ENCODE assay signal across 19 mouse cellular contexts in the genomic region with DNA sequence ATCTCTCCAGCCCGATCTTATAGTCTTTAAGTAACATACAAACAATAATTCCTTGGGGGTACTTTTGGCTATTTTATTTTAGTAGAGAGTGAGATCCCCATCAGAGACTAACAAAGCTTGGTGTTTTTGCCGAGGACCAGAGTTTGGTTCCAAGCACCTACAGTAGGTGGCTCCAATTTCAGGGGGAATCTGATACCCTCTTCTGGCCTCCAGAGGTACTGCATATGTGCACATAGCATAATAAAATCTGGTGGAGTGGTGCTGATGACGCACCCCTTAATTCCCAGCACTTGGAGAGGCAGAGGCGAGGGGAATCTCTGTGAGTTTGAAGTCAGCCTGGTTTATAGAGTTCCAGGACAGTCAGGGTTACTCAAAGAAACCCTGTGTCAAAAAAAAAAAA. TPM values are rescaled to one million over a fixed set of nuclear protein-coding genes. Genes with fewer than 3 reads are reported as not detected.
DNase-seq lines count a peak whose midpoint lies in the region; ATAC-seq and TF ChIP-seq lines count a peak whose summit lies in the region.
"Had no signal": no experiment of that assay in that cellular context is flagged by ENCODE, and none has a peak within 500 bp of the region (broad histone marks: within the 10 kb centered on the region; RNA-seq: fewer than 3 reads in every experiment).

No protein-coding gene starts in this region.

- H3K9me3 ChIP-seq in forebrain, postnatal 0 days (ENCODE audit: low read length) = no peaks in the 10 kb centered on the region
- no peaks in the 10 kb centered on the region for H3K9me3 ChIP-seq in forebrain, embryonic 11.5 days (ENCODE audit: control insufficient read depth, low read length)
- no peaks in the 10 kb centered on the region for H3K9me3 ChIP-seq in liver, postnatal 0 days (ENCODE audit: low read length)
- no peaks in the 10 kb centered on the region for H3K9me3 ChIP-seq in liver, embryonic 12.5 days (replicated peaks)
- H3K9me3 ChIP-seq in ES-E14 (ENCODE audit: control insufficient read depth, insufficient read depth, low read depth, low read length) = no peaks in the 10 kb centered on the region
- H3K9me3 ChIP-seq: forebrain, embryonic 12.5 days; heart, embryonic 10.5 days; limb, embryonic 13.5 days; lung, embryonic 15.5 days had no signal

- WGBS in forebrain, postnatal 0 days = 75% methylated on average over 4 of the region's 4 CpGs
- 85% methylated on average over 4 of the region's 4 CpGs for WGBS in forebrain, embryonic 11.5 days
- 79% methylated on average over 4 of the region's 4 CpGs for WGBS in liver, postnatal 0 days (ENCODE audit: insufficient replicate concordance)
- 57% methylated on average over 4 of the region's 4 CpGs for WGBS in liver, embryonic 12.5 days (ENCODE audit: insufficient replicate concordance)

- no peak overlapping the region for H3K4me2 ChIP-seq in forebrain, postnatal 0 days (ENCODE audit: low read depth)
- no peak overlapping the region for H3K4me2 ChIP-seq in forebrain, embryonic 11.5 days (ENCODE audit: low read depth, low read length, severe bottlenecking)
- no peak overlapping the region for H3K4me2 ChIP-seq in liver, postnatal 0 days (ENCODE audit: low read depth, low read length)
- no peak overlapping the region for H3K4me2 ChIP-seq in liver, embryonic 12.5 days
- H3K4me2 ChIP-seq: forebrain, embryonic 12.5 days; limb, embryonic 13.5 days; lung, embryonic 15.5 days had no signal

- H3K27me3 ChIP-seq in forebrain, postnatal 0 days (ENCODE audit: insufficient read depth, low read length) = 0 out of 2 replicates have a peak, but pooled peaks cover 11% of the 10 kb centered on the region
- H3K27me3 ChIP-seq in forebrain, embryonic 11.5 days (ENCODE audit: control insufficient read depth, insufficient read depth, low read length) = peaks cover 7% of the 10 kb centered on the region; the same call in 1 of the 2 replicates
- peaks cover 13% of the 10 kb centered on the region for H3K27me3 ChIP-seq in liver, postnatal 0 days (ENCODE audit: insufficient read depth, low read length)
- H3K27me3 ChIP-seq in liver, embryonic 12.5 days (replicated peaks) = peaks cover 36% of the 10 kb centered on the region

- in situ Hi-C loops in ES-E14 (cut with MboI; ENCODE audit: low sequenced_read_pairs in 2 of 2, unreplicated experiment in 2 of 2) = no loop called here

- no peak overlapping the region for H3K9ac ChIP-seq in forebrain, postnatal 0 days
- no peak overlapping the region for H3K9ac ChIP-seq in forebrain, embryonic 11.5 days (ENCODE audit: low read length)
- no peak overlapping the region for H3K9ac ChIP-seq in liver, postnatal 0 days (replicated peaks)
- no peak overlapping the region for H3K9ac ChIP-seq in liver, embryonic 12.5 days
- H3K9ac ChIP-seq in ES-E14 (ENCODE audit: insufficient read depth, low read depth, low read length, poor library complexity, severe bottlenecking) = no peak overlapping the region
- H3K9ac ChIP-seq: forebrain, embryonic 12.5 days; limb, embryonic 13.5 days; lung, embryonic 15.5 days had no signal

- ATAC-seq in forebrain, postnatal 0 days = no peak
- ATAC-seq in forebrain, embryonic 11.5 days (replicated peaks; ENCODE audit: low FRiP score) = no peak
- ATAC-seq in liver, postnatal 0 days = no peak
- ATAC-seq in liver, embryonic 12.5 days = no peak
- ATAC-seq: activated CD4-positive, CD25-positive, alpha-beta regulatory T cell, adult 4 months; intestine, embryonic 16.5 days had no signal

- peaks cover 3% of the 10 kb centered on the region; the same call in 1 of the 2 replicates for H3K4me1 ChIP-seq in forebrain, postnatal 0 days (ENCODE audit: insufficient read depth)
- peaks cover 15% of the 10 kb centered on the region; the same call in 1 of the 2 replicates for H3K4me1 ChIP-seq in forebrain, embryonic 11.5 days (replicated peaks; ENCODE audit: control insufficient read depth, insufficient read depth, low read length)
- H3K4me1 ChIP-seq in liver, postnatal 0 days (ENCODE audit: insufficient read depth) = peaks cover 9% of the 10 kb centered on the region
- H3K4me1 ChIP-seq in liver, embryonic 12.5 days = peaks cover 25% of the 10 kb centered on the region
- H3K4me1 ChIP-seq in ES-E14 (ENCODE audit: control insufficient read depth in 2 of 2, insufficient read depth in 2 of 2, low read length in 2 of 2, poor library complexity in 1 of 2) = peaks cover 5 to 13% of the 10 kb centered on the region in 2 experiments; a peak in 2 of 4 replicates

- no peak for DNase-seq in forebrain, postnatal 0 days
- no peak for DNase-seq in forebrain, embryonic 11.5 days (ENCODE audit: low spot score)
- no peak for DNase-seq in liver, postnatal 0 days
- no peak for DNase-seq in ES-E14 (ENCODE audit: low read depth, low spot score)
- DNase-seq in naive thymus-derived CD4-positive, alpha-beta T cell, adult 2 months (ENCODE audit: low read depth) = peak; percentile 54
- DNase-seq in right cerebral cortex, postnatal 36 days (ENCODE audit: low spot score in 2 of 2) = no peak
- no peak for DNase-seq in heart, adult 9 months (ENCODE audit: low spot score in 2 of 2)
- DNase-seq: cerebellum, adult 2 months; heart, postnatal 36 days; thymus, adult 2 months had no signal

- H3K36me3 ChIP-seq in forebrain, postnatal 0 days (ENCODE audit: insufficient read depth) = no peaks in the 10 kb centered on the region
- no peaks in the 10 kb centered on the region for H3K36me3 ChIP-seq in forebrain, embryonic 11.5 days (ENCODE audit: control insufficient read depth, insufficient read depth, low read length)
- H3K36me3 ChIP-seq in liver, postnatal 0 days (replicated peaks; ENCODE audit: insufficient read depth, low read length) = no peaks in the 10 kb centered on the region
- no peaks in the 10 kb centered on the region for H3K36me3 ChIP-seq in liver, embryonic 12.5 days
- H3K36me3 ChIP-seq in ES-E14 (ENCODE audit: control insufficient read depth, insufficient read depth, low read length, poor library complexity, severe bottlenecking) = no peaks in the 10 kb centered on the region
- H3K36me3 ChIP-seq: forebrain, embryonic 12.5 days; heart, embryonic 10.5 days; limb, embryonic 13.5 days; lung, embryonic 15.5 days had no signal

- H3K4me3 ChIP-seq in forebrain, postnatal 0 days (ENCODE audit: low read depth, low read length) = no peak overlapping the region
- no peak overlapping the region for H3K4me3 ChIP-seq in forebrain, embryonic 11.5 days (ENCODE audit: low read depth, low read length)
- H3K4me3 ChIP-seq in liver, postnatal 0 days (ENCODE audit: low read depth, low read length) = no peak overlapping the region
- no peak overlapping the region for H3K4me3 ChIP-seq in liver, embryonic 12.5 days
- no peak overlapping the region for H3K4me3 ChIP-seq in ES-E14 (ENCODE audit: insufficient read depth in 1 of 2, low read depth in 1 of 2, low read length in 2 of 2, poor library complexity in 1 of 2, severe bottlenecking in 1 of 2)
- H3K4me3 ChIP-seq: forebrain, embryonic 12.5 days; heart, embryonic 10.5 days; limb, embryonic 13.5 days; lung, embryonic 15.5 days had no signal

- TF ChIP-seq CTCF in forebrain, postnatal 0 days (IDR thresholded peaks at IDR 0.05; ENCODE audit: low read depth) = peak; percentile 42
- peak; percentile 41; the same call in 1 of the 2 replicates for TF ChIP-seq CTCF in liver, postnatal 0 days (IDR thresholded peaks at IDR 0.05; ENCODE audit: low read depth)

- TF ChIP-seq EP300 in liver, postnatal 0 days (IDR thresholded peaks at IDR 0.05; ENCODE audit: low read depth) = no peak

- H3K27ac ChIP-seq in forebrain, postnatal 0 days (ENCODE audit: low read depth, low read length) = no peak overlapping the region
- H3K27ac ChIP-seq in forebrain, embryonic 11.5 days (ENCODE audit: low read depth, low read length) = no peak overlapping the region
- no peak overlapping the region for H3K27ac ChIP-seq in liver, postnatal 0 days (ENCODE audit: low read depth)
- H3K27ac ChIP-seq in liver, embryonic 12.5 days = no peak overlapping the region
- H3K27ac ChIP-seq in ES-E14 (ENCODE audit: insufficient read depth, low read depth, low read length, poor library complexity, severe bottlenecking) = no peak overlapping the region
- H3K27ac ChIP-seq: forebrain, embryonic 12.5 days; heart, embryonic 10.5 days; limb, embryonic 13.5 days; lung, embryonic 15.5 days had no signal

RNA-seq across cellular contexts. Expression of gene Rasa4, which starts 1.4 kb away (rescaled TPM):
- total RNA-seq in forebrain, postnatal 0 days (2014; rRNA removed) = 8.5 and 11.5 TPM in 2 replicates
- polyA plus RNA-seq in forebrain, postnatal 0 days (2015; fragmentation: Nextera tagmentation; extraction: Ambion mirVana) = 5.8 and 9.0 TPM in 2 replicates
- polyA plus RNA-seq in forebrain, embryonic 11.5 days (2014; fragmentation: Nextera tagmentation; extraction: Ambion mirVana) = 4.3 and 7.2 TPM in 2 replicates
- 2.1 TPM in 2 replicates for polyA plus RNA-seq in liver, postnatal 0 days (2015; fragmentation: Nextera tagmentation; extraction: Ambion mirVana)
- polyA plus RNA-seq in liver, embryonic 12.5 days (2016; fragmentation: Nextera tagmentation; extraction: Ambion mirVana) = 1.5 and 1.6 TPM in 2 replicates
- 17.4 and 21.7 TPM in 2 replicates for total RNA-seq in ES-E14 (2012; rRNA removed)

RNA-seq across cellular contexts. Expression of gene Upk3bl, which starts 28.1 kb away (rescaled TPM):
- total RNA-seq in forebrain, postnatal 0 days (2014; rRNA removed) = not detected in 2 replicates
- polyA plus RNA-seq in forebrain, postnatal 0 days (2015; fragmentation: Nextera tagmentation; extraction: Ambion mirVana) = not detected in 2 replicates
- polyA plus RNA-seq in forebrain, embryonic 11.5 days (2014; fragmentation: Nextera tagmentation; extraction: Ambion mirVana) = 0.77 and 0.80 TPM in 2 replicates
- polyA plus RNA-seq in liver, postnatal 0 days (2015; fragmentation: Nextera tagmentation; extraction: Ambion mirVana) = not detected in 2 replicates
- polyA plus RNA-seq in liver, embryonic 12.5 days (2016; fragmentation: Nextera tagmentation; extraction: Ambion mirVana) = 0.13 and 0.14 TPM in 2 replicates
- 2.2 and 5.1 TPM in 2 replicates for total RNA-seq in ES-E14 (2012; rRNA removed)
- total RNA-seq: heart, postnatal 36 days had no signal
- polyA plus RNA-seq: activated CD4-positive, CD25-positive, alpha-beta regulatory T cell, adult 4 months had no signal

RNA-seq across cellular contexts. Expression of gene Polr2j, which starts 34.1 kb away (rescaled TPM):
- 85.0 and 123 TPM in 2 replicates for total RNA-seq in forebrain, postnatal 0 days (2014; rRNA removed)
- polyA plus RNA-seq in forebrain, postnatal 0 days (2015; fragmentation: Nextera tagmentation; extraction: Ambion mirVana) = 237 and 318 TPM in 2 replicates
- polyA plus RNA-seq in forebrain, embryonic 11.5 days (2014; fragmentation: Nextera tagmentation; extraction: Ambion mirVana) = 253 and 261 TPM in 2 replicates
- 99.8 and 112 TPM in 2 replicates for polyA plus RNA-seq in liver, postnatal 0 days (2015; fragmentation: Nextera tagmentation; extraction: Ambion mirVana)
- 186 and 191 TPM in 2 replicates for polyA plus RNA-seq in liver, embryonic 12.5 days (2016; fragmentation: Nextera tagmentation; extraction: Ambion mirVana)
- 168 and 195 TPM in 2 replicates for total RNA-seq in ES-E14 (2012; rRNA removed)

RNA-seq across cellular contexts. Expression of gene Upk3b, which starts 44.0 kb away (rescaled TPM):
- total RNA-seq in forebrain, postnatal 0 days (2014; rRNA removed) = 0.19 TPM in 1 of 2 replicates, not detected in the other
- not detected in 2 replicates for polyA plus RNA-seq in forebrain, postnatal 0 days (2015; fragmentation: Nextera tagmentation; extraction: Ambion mirVana)
- not detected in 2 replicates for polyA plus RNA-seq in forebrain, embryonic 11.5 days (2014; fragmentation: Nextera tagmentation; extraction: Ambion mirVana)
- 4.0 and 4.7 TPM in 2 replicates for polyA plus RNA-seq in liver, postnatal 0 days (2015; fragmentation: Nextera tagmentation; extraction: Ambion mirVana)
- 6.9 TPM in 2 replicates for polyA plus RNA-seq in liver, embryonic 12.5 days (2016; fragmentation: Nextera tagmentation; extraction: Ambion mirVana)
- total RNA-seq in ES-E14 (2012; rRNA removed) = 1.6 and 2.2 TPM in 2 replicates
- total RNA-seq: left cerebral cortex, adult 18-20 months had no signal
- polyA plus RNA-seq: activated CD4-positive, CD25-positive, alpha-beta regulatory T cell, adult 4 months; cerebellum, adult 2 months; cortical plate, adult 2 months; forebrain, embryonic 12.5 days had no signal

RNA-seq across cellular contexts. Expression of gene Lrwd1, which starts 53.5 kb away (rescaled TPM):
- 30.0 and 33.3 TPM in 2 replicates for total RNA-seq in forebrain, postnatal 0 days (2014; rRNA removed)
- polyA plus RNA-seq in forebrain, postnatal 0 days (2015; fragmentation: Nextera tagmentation; extraction: Ambion mirVana) = 18.9 and 19.7 TPM in 2 replicates
- polyA plus RNA-seq in forebrain, embryonic 11.5 days (2014; fragmentation: Nextera tagmentation; extraction: Ambion mirVana) = 48.1 and 53.3 TPM in 2 replicates
- 13.7 and 16.5 TPM in 2 replicates for polyA plus RNA-seq in liver, postnatal 0 days (2015; fragmentation: Nextera tagmentation; extraction: Ambion mirVana)
- polyA plus RNA-seq in liver, embryonic 12.5 days (2016; fragmentation: Nextera tagmentation; extraction: Ambion mirVana) = 53.4 and 54.5 TPM in 2 replicates
- total RNA-seq in ES-E14 (2012; rRNA removed) = 74.7 and 89.7 TPM in 2 replicates
